Mouse (Mus musculus) CH12.LX (cell line): ENCODE measurements at regions not wholly inside any gene's neighbourhood (a gene's known extent, or its start where the extent isn't known, plus 50 kb on each side); places are given as distances from the start of the nearest gene placed in this dataset.

Experiments used
- CTCF ChIP-seq, 2 experiments: IDR thresholded peaks in 1 of 2; conservative IDR thresholded peaks in 1 of 2; 2 replicates each; pipeline ENCODE4 v1.5.1; 2011 to 2012; ENCODE audit warnings: low read depth in 2 of 2, low read length in 2 of 2, improper control_type of control experiment in 1 of 2, inconsistent platforms in 1 of 2, mild to moderate bottlenecking in 1 of 2, moderate library complexity in 1 of 2
- EP300 ChIP-seq: IDR thresholded peaks from 2 replicates; pipeline ENCODE4 v1.6.1; 2011; ENCODE audit warnings: low read length, improper control_type of control experiment
- HCFC1 ChIP-seq: IDR thresholded peaks from 2 replicates; pipeline ENCODE4 v1.6.1; 2012; ENCODE audit warnings: low read depth, mild to moderate bottlenecking, inconsistent platforms, low read length, improper control_type of control experiment
- MYC ChIP-seq: IDR thresholded peaks from 2 replicates; pipeline ENCODE4 v1.6.1; 2011; ENCODE audit warnings: low read depth, mild to moderate bottlenecking, improper control_type of control experiment, low read length
- PAX5 ChIP-seq: IDR thresholded peaks from 2 replicates; pipeline ENCODE4 v1.6.1; 2012; ENCODE audit warnings: low read length, inconsistent platforms, mixed read lengths
- POLR2A ChIP-seq: IDR thresholded peaks from 2 replicates; pipeline ENCODE4 v1.6.1; 2011; ENCODE audit warnings: low read depth, mild to moderate bottlenecking, improper control_type of control experiment, low read length
- SMC3 ChIP-seq: IDR thresholded peaks from 2 replicates; pipeline ENCODE4 v1.6.1; 2011; ENCODE audit warnings: low read depth, low read length, improper control_type of control experiment

GRCm38 (mm10) chr14:68973636-68974101 lies 320.4 kb downstream of the Synb start:
- TF ChIP-seq EP300 (no peak), POLR2A (no peak), PAX5 (no peak), CTCF (conservative IDR thresholded peaks at IDR 0.05 in 1 of 2, IDR thresholded peaks at IDR 0.05 in 1 of 2; ENCODE audit: low read depth in 2 of 2, low read length in 2 of 2) (no peak), HCFC1 (no peak), MYC (no peak), SMC3 (no peak)
